Mouse (Mus musculus) midbrain, postnatal 0 days (tissue): ENCODE measurements around the gene Akap9. TPM values are rescaled to one million over a fixed set of nuclear protein-coding genes. Genes with fewer than 3 reads are reported as not detected.
"Not testable (repeated sequence)": the region's sequence is repeated elsewhere in the genome, so short reads cannot be mapped to it uniquely, and the experiment has no call there.

Experiments used
- ATAC-seq: fragments of 200-750 bp; cut with Nextera tagmentation; 2 replicates; pipeline ENCODE4 v1.8.0; 2017; ENCODE audit warnings: moderate number of reproducible peaks, mild to moderate bottlenecking, moderate TSS enrichment, moderate library complexity; ENCODE audit not compliant: low FRiP score
- DNase-seq: peaks from one replicate; pipeline ENCODE4 v3.0.0-alpha.2; 2015; ENCODE audit warnings: low spot score
- H3K27ac ChIP-seq: fragments of 300-500 bp; sonication (generic); 2 replicates; pipeline ENCODE4 v1.5.1; 2014; ENCODE audit warnings: low read depth, mild to moderate bottlenecking, low read length, mixed read lengths
- H3K27me3 ChIP-seq: fragments of 300-500 bp; sonication (generic); 2 replicates; pipeline ENCODE4 v1.6.1; 2014; ENCODE audit warnings: low read length, control low read depth, mixed read lengths; ENCODE audit not compliant: insufficient read depth
- H3K36me3 ChIP-seq: fragments of 300-500 bp; sonication (generic); 2 replicates; pipeline ENCODE4 v1.6.1; 2014; ENCODE audit warnings: low read length, control low read depth, mixed read lengths; ENCODE audit not compliant: insufficient read depth
- H3K4me1 ChIP-seq: fragments of 300-500 bp; sonication (generic); 2 replicates; pipeline ENCODE4 v1.6.1; 2014; ENCODE audit warnings: mild to moderate bottlenecking, control low read depth, antibody characterized with exemption, low read length, mixed read lengths; ENCODE audit not compliant: insufficient read depth
- H3K4me2 ChIP-seq: fragments of 300-500 bp; sonication (generic); 2 replicates; pipeline ENCODE4 v1.6.1; 2014; ENCODE audit warnings: low read depth, mild to moderate bottlenecking, low read length, mixed read lengths; ENCODE audit not compliant: poor library complexity, severe bottlenecking
- H3K4me3 ChIP-seq: fragments of 300-500 bp; sonication (generic); 2 replicates; pipeline ENCODE4 v1.5.1; 2014; ENCODE audit warnings: low read depth, mild to moderate bottlenecking, low read length, moderate library complexity
- H3K9ac ChIP-seq: fragments of 300-500 bp; sonication (generic); replicated peaks from 2 replicates; pipeline ENCODE4 v1.6.1; 2014; ENCODE audit warnings: mild to moderate bottlenecking, low read length, moderate library complexity, mixed read lengths; ENCODE audit not compliant: poor library complexity, severe bottlenecking
- H3K9me3 ChIP-seq: fragments of 300-500 bp; sonication (generic); 2 replicates; pipeline ENCODE4 v1.6.1; 2016; ENCODE audit warnings: low read length, control low read depth
- CTCF ChIP-seq: IDR thresholded peaks from 2 replicates; pipeline ENCODE4 v1.5.1; 2016; ENCODE audit warnings: antibody characterized with exemption, mild to moderate bottlenecking
- WGBS: fragments of 180-500 bp; shearing (Covaris S2); extraction: QIAGEN DNeasy Blood & Tissue Kit; methylation state at CpG from one replicate; pipeline ENCODE4 v1.1.7; 2014; 5-methylcytosine and 5-hydroxymethylcytosine counted together
- polyA plus RNA-seq: library from polyadenylated mRNA; unstranded; fragments of >200 nt; fragmentation: Nextera tagmentation; extraction: Ambion mirVana; gene quantifications from 2 replicates; pipeline ENCODE4 v1.2.1, GENCODE M21; 2015
- total RNA-seq: library from RNA; depleted of rRNA; stranded (reverse); fragments of >200 nt; gene quantifications from 2 replicates; pipeline ENCODE4 v1.2.3, GENCODE M21; 2014

Akap9 gene
- total and polyA plus RNA-seq, 2 experiments from 2014 or later: 43.6 to 284 TPM

GRCm38 (mm10) chr5:4006606-4007005, 78.8 kb downstream of the Akap9 start:
- Histone ChIP-seq H3K4me1 (no peaks in the 10 kb centered on the region), H3K27ac (no peak overlapping the region), H3K9ac (no peak overlapping the region), H3K4me3 (no peak overlapping the region), H3K4me2 (no peak overlapping the region), H3K27me3 (no peaks in the 10 kb centered on the region), H3K9me3 (no peaks in the 10 kb centered on the region), H3K36me3 (peaks cover 38% of the 10 kb centered on the region)
- ATAC-seq (no peak), DNase-seq (no peak)
- 91% methylated on average over 3 of the region's 3 CpGs for WGBS
- TF ChIP-seq CTCF: no peak

- no peaks in the 10 kb centered on the region for H3K27me3 ChIP-seq
- no peak overlapping the region for H3K4me2 ChIP-seq
- H3K36me3 ChIP-seq: peaks cover 49% of the 10 kb centered on the region
- H3K9ac ChIP-seq: no peak overlapping the region
- no peak overlapping the region for H3K4me3 ChIP-seq
- DNase-seq (no peak), ATAC-seq (no peak)
- no peaks in the 10 kb centered on the region for H3K9me3 ChIP-seq
- 90% methylated on average over 10 of the region's 10 CpGs for WGBS
- no peak overlapping the region for H3K27ac ChIP-seq
- H3K4me1 ChIP-seq: no peaks in the 10 kb centered on the region
- TF ChIP-seq CTCF: no peak
Observed at GRCm38 (mm10) chr5:4008266-4008665, 80.4 kb downstream of the Akap9 start.

- H3K36me3 ChIP-seq: peaks cover 52% of the 10 kb centered on the region
- H3K27me3 ChIP-seq: no peaks in the 10 kb centered on the region
- no peak for TF ChIP-seq CTCF
- no peaks in the 10 kb centered on the region for H3K9me3 ChIP-seq
- DNase-seq: no peak
- H3K4me2 ChIP-seq: no peak overlapping the region
- no peak overlapping the region for H3K4me3 ChIP-seq
- no peaks in the 10 kb centered on the region for H3K4me1 ChIP-seq
- H3K27ac ChIP-seq: no peak overlapping the region
- WGBS: 86% methylated on average over 6 of the region's 6 CpGs
- ATAC-seq: no peak
- H3K9ac ChIP-seq: no peak overlapping the region
Observed at GRCm38 (mm10) chr5:4009540-4009939, 81.7 kb downstream of the Akap9 start.

GRCm38 (mm10) chr5:4017646-4018045, 89.8 kb downstream of the Akap9 start:
- WGBS: 89% methylated on average over 1 of the region's 1 CpGs
- H3K4me2 ChIP-seq, H3K4me3 ChIP-seq, H3K27me3 ChIP-seq, ATAC-seq, H3K9ac ChIP-seq, DNase-seq, H3K27ac ChIP-seq, H3K9me3 ChIP-seq, H3K4me1 ChIP-seq: not testable (repeated sequence)
- H3K36me3 ChIP-seq: peaks cover 35% of the 10 kb centered on the region

- Histone ChIP-seq H3K27ac (no peak overlapping the region), H3K4me1 (no peaks in the 10 kb centered on the region), H3K9me3 (no peaks in the 10 kb centered on the region), H3K27me3 (no peaks in the 10 kb centered on the region), H3K9ac (no peak overlapping the region), H3K4me3 (no peak overlapping the region), H3K36me3 (peaks cover 21% of the 10 kb centered on the region), H3K4me2 (no peak overlapping the region)
- 93% methylated on average over 4 of the region's 4 CpGs for WGBS
- ATAC-seq (no peak), DNase-seq (no peak)
- no peak for TF ChIP-seq CTCF
Observed at GRCm38 (mm10) chr5:4019377-4019776, 91.5 kb downstream of the Akap9 start.

GRCm38 (mm10) chr5:4020018-4020417, 92.2 kb downstream of the Akap9 start:
- H3K27me3 ChIP-seq: no peaks in the 10 kb centered on the region
- ATAC-seq: no peak
- no peak overlapping the region for H3K9ac ChIP-seq
- H3K36me3 ChIP-seq: peaks cover 17% of the 10 kb centered on the region
- no peaks in the 10 kb centered on the region for H3K4me1 ChIP-seq
- H3K27ac ChIP-seq: no peak overlapping the region
- H3K4me2 ChIP-seq: no peak overlapping the region
- DNase-seq: no peak
- no peak for TF ChIP-seq CTCF
- no peaks in the 10 kb centered on the region for H3K9me3 ChIP-seq
- no peak overlapping the region for H3K4me3 ChIP-seq
- WGBS: 90% methylated on average over 1 of the region's 1 CpGs

- Histone ChIP-seq H3K4me3 (no peak overlapping the region), H3K27me3 (no peaks in the 10 kb centered on the region), H3K9ac (no peak overlapping the region), H3K36me3 (peaks cover 12% of the 10 kb centered on the region), H3K9me3 (no peaks in the 10 kb centered on the region), H3K4me2 (no peak overlapping the region), H3K4me1 (no peaks in the 10 kb centered on the region), H3K27ac (no peak overlapping the region)
- TF ChIP-seq CTCF: no peak
- DNase-seq (no peak), ATAC-seq (no peak)
- WGBS: 65% methylated on average over 13 of the region's 13 CpGs
Observed at GRCm38 (mm10) chr5:4023186-4023585, 95.3 kb downstream of the Akap9 start.
